Mouse (Mus musculus): Measurements from ENCODE around the gene Cmip.

The Cmip gene

DNA sequence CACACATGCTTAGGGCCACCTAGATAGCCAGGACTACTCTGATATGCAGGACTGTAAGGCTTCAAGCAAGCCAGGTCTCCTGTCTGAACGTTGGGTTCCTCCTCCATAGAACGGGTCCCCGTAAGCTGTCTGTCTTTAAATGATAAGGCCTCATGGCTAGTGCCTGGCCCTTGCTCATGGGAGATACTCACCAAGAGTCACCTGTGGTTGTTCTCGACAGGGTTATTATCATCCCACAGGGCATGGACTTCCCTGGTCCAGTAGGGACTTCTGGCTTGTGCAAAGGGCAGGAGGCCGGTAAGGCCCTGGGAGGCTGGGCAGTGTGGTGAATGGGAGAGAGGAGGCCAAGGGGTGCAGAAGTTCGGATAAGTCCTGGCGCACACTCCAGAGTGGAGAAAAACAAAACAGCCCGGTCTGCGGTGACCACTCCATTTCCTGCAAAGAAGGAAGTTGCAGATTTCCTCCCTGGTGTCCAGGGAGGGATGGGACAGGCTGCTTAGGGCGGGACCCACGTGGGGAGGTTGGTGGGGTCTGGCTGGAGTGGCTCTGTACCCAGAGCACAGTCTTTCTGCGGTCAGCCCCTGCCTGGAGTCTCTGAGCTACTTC, 41.2 kb downstream of the Cmip start:
- DNase-seq, result no peak

DNA sequence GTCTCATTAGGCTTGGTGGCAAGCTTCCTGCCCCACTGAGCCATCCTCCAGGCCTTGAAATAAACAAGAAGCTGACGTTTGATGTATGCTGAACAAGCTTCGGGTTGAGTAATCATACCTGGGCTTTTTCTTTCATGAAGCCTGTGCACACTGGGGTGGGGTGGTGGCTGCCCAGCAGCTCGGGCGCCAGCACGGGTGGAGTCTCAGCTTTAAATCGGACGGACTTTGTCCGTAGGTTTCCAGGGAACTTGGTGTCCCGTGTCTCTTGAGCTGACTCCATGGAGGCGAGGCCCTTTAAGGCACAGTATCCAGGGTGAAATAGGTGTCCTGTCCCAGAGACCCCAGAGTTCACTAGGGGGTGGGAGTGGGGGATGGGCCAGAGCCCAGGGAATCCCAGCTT, 42.3 kb downstream of the Cmip start:
- no peak for DNase-seq

DNA sequence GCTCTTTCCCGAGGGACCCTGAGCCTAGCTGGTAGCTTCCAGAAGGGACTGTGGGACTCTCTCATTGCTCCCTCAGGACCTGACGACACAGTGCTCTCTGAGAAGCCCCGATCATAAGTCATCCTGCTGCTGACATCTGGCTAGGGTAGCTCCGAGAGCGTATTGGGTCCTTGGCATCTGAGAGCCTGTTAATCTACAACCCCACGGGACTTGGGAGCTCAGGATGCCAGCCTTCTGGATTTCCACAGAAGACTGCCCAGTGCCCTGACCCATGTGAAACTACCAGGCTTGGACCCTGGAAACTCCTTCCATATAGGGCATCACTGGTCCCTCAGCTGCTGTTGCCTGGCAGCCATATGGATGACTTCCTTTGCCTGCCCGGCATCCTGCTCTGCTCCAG, 43.3 kb downstream of the Cmip start:
- DNase-seq, result no peak

DNA sequence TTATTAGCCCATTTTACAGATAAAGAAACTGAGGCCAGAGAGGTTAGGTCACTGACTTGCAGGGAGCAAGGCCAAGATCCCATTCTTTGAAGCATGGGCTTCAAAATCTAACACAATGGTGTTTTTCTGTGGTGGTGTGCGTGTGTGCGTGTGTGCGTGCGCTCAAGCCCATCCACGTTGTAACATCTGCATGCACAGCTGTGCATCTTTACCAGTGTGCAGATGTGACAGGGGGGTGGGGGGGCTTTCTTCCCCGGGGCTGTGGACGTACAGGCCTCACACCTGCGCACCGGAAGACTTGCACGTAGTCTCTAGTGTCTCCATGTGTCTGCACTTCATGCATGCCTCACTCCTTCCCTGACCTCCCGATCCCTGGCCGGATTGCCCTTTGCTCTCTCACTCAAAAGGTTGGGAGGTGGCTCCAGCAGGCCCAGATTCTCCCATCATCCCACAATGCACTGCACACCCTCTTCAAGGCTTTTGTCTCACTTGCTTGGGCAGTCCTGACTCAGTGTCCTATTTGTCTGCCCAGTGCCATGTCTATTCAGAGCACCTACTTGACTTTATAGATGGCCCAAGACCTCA, 44.7 kb downstream of the Cmip start:
- DNase-seq, result no peak

DNA sequence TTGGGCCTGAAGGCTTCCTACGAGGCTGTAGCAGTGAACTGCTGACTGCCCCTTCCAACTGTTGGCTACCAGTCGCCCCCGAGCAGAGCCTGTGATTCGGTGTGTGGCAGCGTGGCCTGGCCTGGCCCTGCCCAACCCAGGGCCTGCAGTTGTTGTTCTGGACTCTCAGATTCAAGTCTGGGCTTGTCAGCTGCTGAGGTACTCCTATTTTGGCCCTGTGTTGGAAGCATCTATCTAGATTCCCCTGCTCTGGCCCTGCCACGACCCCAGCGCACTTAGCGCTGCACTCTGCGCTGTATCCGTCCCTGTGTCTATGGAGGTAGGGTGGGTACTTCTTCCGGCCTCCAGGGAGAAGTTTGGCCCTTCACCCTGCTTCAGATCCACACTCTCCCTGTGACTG, 45.2 kb downstream of the Cmip start:
- DNase-seq, result no peak

DNA sequence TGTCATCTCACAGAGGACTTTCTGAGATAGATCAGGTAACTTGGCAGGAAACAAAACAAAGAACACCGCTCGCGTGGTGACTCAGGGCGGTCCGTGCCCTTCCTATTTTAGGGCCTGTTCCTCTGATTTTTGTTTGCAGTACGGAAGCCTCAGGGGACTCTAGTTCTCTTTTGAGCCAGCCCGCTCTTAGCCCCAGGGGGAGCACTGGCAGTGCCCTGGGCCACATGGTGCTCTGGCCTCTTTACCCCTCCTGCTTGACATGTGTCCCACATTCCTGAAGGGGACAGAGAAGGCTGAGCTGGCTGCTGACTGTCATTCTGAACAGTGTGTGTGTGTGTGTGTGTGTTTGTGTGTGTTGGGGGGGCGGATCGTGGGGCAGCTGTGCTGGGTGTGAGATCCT, 46.8 kb downstream of the Cmip start:
- no peak for DNase-seq

DNA sequence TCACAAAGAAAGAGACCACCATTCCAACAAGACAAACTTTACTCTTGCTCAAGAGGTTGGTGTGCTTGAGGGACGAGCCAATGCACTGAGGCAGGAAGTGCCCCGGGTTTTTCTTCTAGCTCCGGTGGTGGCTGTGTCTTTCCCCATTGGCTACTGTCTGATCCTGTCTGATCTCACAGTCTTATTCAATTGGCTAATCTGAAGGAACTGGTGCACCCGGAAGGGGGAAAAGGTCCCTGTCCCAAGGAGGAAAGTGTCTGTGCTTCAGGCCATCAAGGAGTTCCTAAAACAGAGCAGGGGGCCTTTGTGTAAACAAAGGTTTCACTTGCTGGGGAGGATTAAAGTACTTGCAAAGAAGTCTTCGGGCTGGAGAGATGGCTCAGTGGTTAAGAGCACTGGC, 48.5 kb downstream of the Cmip start:
- DNase-seq, result no peak

DNA sequence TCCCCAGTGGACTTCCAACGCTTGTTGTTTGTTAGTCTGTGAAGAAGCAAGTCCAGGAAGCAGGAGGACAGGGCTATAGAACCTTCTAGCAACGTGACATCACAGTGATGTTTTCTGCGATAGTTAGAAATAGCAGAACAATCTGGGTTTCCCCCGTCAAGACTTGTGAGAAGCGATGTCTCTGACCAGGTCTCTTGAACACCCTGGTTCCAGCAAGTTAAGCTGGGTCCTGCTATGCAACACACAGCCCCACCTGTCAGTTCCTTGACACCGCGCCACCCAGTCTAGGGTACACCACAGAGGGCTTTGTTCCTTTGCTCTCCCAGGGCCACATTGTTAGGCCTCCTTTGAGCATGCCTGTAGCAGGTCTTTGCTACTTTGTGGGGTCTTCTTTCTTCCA, 49.9 kb downstream of the Cmip start:
- DNase-seq, result no peak

DNA sequence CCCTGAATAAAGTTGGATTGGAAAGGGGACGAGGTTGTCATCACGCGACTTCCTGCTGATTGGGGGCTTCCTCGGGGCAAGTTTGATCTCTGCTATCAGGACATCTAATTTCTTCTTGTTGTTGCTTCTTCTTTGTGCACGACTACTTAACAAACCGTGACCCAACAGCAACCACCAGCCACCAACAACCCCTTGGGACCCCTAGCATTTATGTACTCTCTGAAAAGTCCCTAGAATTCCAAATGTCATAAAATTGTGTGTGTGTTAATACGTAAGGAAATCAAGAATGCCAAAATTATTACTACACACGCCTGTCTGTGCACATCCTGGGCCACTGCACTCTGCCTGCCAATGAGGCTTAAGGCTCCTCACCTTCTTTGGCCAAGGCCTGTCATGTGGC, 50.4 kb downstream of the Cmip start:
- no peak for DNase-seq

DNA sequence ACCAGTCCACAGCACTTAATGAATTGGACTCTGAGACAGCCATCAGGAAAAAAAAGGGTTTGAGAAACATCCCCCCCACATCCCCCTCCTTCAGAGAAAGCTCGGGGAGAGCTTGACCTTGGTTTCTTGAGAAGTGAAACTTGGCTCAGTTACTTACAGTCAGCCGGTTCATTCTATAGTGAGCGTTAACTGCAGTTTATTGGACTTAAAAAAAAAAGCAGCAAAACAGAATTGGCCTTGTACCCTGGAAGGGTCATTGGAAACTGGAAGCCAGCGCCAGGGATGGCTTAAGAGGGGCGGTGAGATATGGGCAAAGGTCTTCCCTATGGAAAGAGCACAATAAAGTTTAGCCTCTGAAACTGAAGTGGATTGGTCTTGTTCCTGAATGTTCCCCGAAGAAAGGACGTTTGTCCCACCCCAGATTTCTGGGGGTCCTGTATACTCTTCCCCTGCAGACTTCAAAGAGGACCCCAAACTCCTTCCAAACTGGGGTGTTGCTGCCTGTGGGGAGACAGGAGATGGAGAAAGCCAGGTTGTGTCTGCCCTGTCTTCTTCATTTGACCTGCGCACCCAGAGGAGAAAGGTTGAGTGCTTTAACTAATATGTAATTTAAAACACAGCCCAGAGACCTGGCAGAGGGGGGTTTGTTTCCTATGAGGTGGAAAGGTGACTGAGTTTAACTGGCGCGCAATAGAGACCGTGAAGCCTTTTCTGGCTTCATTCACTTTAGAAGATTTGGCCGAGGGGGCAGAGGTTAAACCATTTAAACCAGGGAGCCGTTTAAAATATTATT, 51.6 kb downstream of the Cmip start:
- DNase-seq, result no peak

DNA sequence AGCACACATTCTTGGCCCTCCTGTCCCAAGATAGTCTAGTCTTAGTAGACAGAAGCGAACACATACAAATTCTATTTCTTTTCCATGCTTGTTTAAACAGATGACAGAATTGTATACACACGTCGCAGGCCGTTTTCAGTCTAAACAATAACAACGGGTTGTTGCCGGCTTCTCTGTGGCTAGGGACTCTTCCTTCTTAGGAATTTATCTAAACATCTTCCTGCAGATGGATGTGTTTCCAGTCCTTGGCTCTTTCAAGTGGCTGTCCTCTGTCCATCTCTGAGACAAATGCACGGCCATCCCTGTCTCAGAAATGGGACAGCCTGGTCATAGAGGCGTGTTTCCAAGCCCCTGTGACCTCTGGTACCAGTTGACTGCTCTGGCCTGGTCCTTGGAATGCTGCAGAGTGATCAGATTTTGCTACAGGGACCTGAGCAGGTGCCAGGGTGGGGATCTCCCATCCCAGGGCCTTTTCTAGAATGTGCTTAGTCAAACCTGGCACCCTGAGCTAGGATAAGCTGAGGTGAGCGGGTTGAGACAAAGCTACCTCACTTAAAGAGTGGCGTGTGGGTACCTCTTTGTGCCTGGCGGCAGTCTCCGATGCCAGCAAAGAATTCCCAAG, 52.9 kb downstream of the Cmip start:
- DNase-seq, result no peak

DNA sequence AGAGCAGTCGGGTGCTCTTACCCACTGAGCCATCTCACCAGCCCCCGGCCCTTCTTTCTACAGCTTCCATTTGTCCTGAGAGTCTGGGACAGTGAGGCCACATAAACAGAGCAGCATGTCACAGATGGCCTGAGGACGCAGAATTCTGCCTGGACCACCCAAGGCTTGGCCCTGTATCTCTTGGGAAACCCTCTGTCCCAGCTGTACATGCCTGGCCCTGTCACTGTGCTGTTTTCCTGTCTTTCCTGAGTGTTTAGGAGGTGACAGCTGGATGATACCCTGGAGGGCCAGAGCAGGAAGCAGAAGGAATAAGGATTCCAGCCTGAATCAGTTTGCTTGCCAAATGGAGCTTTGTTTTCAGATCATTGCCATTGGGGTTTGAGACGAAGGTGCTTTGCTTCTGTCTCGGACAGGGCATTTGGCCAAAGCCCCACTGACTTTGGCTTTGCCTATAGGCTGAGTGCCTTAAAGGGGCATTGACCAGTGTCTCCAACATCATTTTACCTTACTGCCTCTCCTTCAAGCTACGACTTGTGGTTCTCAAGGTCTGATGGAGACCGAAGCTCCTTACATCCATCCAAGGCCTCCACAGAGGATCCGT, 54.2 kb downstream of the Cmip start:
- DNase-seq, result peak in 1 of 2 experiments; percentile 43

DNA sequence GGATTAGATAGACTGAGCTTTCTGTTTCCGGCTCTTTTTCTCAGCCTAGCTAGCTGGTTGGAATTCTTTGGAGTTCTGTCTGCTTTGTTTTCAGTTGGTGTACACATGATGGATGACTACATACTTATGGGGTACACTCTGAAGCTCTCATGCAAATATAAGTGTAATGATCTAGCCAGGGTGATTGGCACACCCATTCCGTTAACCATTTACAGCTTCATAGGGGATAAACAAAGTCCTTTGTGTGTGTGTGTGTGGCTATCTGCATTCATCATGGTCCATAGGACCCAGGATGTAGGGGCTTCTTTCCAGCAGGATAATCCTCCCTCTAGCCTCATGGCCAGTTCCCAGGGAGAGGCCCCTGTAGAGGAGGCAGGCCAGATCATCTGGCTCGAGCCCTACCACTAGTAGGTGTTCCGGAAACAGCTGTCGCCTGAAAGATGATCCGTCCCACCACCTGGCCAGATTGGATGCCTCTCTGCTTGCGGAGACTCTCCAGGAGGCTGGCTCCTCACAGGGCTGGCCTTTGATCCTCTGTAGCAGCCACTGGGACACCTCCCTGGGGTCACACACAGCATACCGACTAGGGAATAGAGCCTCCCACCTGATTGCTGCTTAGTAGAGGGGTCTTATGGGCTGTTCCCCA, 57.6 kb downstream of the Cmip start:
- DNase-seq, result no peak

DNA sequence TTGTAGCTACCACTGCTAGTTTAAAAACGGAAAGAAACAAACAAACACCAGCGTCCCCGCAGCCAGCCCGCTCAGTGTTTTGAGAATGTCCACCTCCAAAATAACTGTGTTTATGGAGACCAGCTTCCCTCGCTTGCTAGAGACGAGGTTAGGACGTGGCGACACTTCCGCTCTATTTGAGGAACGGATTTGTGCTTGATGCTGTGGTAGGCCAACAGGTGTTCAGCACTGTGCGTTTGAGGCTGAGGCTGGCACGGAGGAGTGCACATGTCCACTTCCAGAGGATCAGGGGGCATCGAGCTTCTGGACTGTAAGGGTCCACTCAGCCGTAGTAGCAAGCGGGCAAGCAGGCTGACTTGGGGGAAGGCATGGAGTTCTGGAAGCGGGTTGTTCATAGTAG, 58.9 kb downstream of the Cmip start:
- no peak for DNase-seq

DNA sequence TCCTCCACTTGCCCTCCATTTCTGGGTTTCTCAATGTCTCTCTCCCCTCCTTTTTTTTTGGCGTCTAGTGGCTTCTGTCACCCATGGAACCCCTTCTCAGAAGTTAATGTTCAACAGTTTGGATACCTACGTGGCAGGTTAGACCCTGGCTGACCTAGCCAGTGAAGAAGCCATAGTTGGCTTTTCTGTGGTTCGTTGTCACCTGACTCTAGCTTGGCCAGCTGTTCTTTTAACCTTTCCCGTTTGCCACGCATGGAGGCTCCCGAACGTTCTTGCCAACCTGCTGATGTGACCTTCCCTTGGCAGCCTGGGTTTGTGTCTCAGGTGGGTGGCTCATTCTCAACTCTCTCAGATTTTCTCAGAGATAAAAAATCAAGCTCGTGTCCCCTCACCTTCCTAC, 60.6 kb downstream of the Cmip start:
- no peak for DNase-seq

DNA sequence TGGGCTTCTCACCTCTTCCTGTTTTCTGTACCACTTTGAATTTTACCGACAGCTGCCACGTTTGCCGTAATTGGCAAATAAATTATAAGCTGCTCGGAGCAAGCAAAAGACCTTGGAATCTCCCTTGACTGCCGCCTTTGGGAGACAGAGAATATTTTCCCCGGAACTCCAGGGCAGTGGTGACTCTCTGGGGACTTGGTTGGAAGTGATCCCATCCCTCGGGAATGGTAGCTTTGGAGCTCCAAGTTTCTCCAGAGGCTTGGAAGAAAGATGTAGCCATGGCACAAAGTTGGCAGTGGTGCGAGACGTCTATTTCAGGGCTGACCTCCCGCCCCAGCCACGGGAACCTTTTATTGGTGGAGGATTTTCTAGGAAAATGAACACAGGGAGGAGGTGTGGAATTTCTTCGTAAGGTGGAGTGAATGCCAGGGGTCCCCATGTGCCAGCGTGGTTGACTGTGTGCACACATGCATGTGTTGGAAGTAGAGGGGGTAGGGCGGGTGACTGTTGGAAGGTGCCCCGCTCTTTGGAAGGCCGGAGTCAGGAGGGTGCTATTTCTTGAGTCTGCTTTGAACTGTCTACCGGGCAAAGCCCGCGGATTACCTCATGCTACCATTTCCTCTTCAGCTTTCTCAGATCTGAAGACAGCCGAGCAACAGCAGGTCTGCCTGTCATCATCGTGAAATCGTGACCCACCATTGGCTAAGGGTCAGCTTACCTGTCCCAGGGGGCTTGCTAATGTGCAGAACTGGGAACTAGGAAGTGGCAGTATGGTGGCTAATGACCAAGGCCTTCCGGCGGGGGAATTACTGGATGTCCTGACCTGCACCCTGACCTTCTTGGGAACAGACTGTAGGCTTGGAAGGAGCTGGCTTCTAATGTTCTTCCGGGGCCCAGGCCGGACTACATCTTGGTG, 62.3 kb downstream of the Cmip start:
- DNase-seq, result no peak

DNA sequence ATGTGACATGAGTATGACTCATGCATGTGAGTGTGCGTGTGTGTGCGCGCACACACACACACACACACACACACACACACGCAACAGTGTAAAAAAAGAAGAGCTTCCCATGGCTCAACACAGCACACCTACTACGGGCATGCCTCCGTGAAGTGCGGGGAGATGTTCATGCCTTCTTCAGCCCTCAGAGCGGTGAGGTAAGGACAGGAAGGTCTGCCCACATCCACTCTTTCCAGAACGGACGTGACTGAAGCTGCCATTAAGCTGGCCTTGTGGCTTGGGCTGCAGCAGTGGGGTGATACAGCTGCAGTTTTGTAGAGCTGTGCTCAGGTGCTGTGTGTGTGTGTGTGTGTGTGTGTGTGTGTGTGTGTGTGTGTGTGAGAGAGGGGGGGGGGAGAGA, 63.8 kb downstream of the Cmip start:
- DNase-seq, result no peak

DNA sequence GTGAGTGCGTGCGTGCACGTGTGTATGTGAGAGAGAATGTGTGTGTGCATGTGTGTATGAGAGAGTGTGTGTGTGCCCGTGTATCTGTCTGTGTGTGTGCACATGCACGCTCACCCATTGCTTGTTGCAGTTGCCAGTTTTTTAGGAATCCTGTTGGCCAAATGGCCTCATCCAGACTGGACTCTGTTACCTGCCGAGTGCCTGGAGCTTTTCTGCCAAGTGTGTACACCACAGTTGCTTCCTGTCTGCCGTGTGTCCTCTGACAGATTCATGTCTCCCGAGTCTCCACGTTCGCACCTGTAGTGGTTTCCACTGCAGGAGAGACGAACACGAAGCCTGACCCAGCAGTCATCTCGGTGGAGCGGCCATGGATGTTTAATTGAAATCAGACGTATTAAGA, 64.4 kb downstream of the Cmip start:
- DNase-seq, result peak; percentile 33 to 34

DNA sequence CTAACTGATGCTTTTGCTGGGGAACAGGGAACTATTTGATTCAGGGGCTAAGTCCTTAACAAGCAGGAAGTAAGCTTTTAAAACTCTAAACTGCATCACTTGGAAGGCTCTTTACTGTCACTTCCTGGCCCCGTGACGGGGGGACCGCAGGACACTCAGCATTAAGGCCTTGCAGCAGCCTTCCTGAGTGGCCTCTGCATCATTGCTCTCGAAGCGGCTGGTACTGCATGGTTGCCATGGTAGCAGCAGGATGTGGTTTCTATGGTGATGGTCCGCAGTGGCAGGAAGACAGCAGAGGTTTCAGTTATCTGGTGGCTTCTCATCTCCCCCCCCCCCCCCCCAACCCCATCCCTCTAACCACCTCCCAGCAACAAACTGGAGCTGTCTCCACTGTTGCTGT, 65.2 kb downstream of the Cmip start:
- DNase-seq, result no peak

DNA sequence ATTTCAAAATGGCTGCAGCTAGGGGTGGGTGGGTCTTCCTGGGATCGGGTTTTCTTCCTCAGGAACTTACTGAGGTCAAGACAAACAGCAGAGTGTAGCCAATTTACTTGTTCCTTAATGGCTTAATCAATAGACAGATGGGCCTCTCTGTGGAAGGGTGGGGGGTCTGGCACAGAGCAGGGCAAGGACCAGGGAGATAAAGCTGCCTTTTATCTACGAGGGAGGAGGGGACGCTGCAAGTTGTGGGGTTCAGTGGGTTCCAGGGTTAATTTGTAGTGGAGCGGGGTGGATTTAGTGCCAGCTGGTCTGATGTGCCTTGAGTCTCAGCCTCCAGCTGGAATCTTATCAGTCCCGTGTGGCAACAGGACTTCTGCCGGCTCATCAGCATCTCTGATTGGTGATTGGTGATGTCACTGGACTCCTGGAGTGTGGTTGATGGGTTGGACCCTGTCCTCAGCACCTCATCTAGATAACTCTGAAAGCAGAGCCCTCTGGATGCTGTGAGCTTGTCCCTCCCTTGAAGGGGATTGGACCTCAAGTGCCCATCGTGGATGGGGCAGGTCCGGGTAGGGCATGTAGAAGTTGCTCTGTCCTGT, 65.9 kb downstream of the Cmip start:
- no peak for DNase-seq

DNA sequence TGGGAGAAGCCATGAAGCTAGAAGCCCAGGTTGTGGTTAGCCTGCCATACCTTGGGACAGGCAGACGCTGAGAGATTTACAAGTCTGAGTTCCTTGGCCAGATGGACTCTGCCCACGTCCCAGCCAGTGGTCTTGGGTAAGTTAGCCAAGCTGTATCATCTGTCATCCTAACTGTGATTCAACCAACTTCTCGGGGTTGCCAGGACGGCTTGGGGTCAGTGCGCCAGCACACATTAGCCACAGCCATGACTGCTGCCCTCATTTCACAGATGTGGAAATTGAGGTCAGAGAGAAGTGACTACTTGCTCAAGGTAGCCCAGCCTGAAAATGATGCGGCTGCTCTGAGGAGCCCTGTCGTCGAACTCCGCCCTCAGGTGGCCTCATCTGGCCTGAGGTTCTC, 68.0 kb downstream of the Cmip start:
- no peak for DNase-seq

DNA sequence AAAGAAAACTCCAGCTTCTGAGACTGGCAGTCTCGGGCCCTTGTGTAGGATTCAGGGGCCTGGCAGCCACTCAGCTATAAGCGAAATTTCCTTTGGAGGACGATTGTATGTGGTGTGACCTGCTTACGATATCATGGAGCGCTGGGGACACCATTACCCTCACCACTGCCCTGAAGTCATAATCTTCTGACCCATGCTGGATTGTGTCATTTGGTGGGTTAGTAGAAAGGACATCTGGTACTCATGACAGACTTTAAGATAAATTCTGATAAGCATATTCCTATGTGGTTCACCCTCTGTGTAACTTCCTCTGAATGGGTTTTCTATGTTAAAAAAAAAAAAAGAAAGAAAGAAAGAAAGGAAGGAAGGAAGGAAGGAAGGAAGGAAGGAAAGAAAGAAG, 69.9 kb downstream of the Cmip start:
- DNase-seq, result no peak

All from cerebellum, postnatal 25 days (tissue).